Mouse (Mus musculus) ES-Bruce4 (cell line): ENCODE data around the gene Specc1l.

Experiments used
- CTCF ChIP-seq: IDR thresholded peaks from one replicate; pipeline ENCODE4 v1.8.1; 2011; ENCODE audit warnings: low read depth, low read length
- EP300 ChIP-seq: IDR thresholded peaks from 2 replicates; pipeline ENCODE4 v1.6.1; 2011; ENCODE audit warnings: low read depth, low read length; ENCODE audit not compliant: insufficient read depth
- POLR2A ChIP-seq: IDR thresholded peaks from one replicate; pipeline ENCODE4 v1.8.1; 2011; ENCODE audit warnings: low read length; ENCODE audit not compliant: insufficient read depth

DNA sequence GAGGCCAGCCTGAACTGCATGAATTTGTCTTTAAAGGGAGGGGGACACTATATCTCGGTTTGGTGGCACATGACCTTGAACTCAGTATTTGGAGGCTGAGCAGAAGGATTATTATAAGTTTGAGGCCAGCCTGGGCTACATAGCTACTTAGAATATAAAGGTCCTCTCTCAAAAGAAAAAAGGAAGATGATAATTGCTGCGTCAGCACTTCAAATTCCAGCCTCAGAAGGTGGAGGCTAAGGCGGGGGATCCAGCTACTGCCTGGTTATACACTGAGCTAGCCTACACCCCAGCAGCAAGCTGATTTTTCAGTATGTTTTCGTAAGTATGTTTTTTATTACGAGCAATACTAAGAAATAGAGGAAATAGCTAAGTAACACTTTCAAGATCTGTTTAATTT, 78.8 kb downstream of the Specc1l start:
- TF ChIP-seq CTCF = no peak
- no peak for TF ChIP-seq EP300
- TF ChIP-seq POLR2A = no peak
